Mouse (Mus musculus) intestine, postnatal 0 days (tissue): ENCODE results near the gene Chmp6. TPM values are rescaled to one million over a fixed set of nuclear protein-coding genes. Genes with fewer than 3 reads are reported as not detected.

Experiments used
- ATAC-seq: fragments of 200-750 bp; cut with Nextera tagmentation; 2 replicates; pipeline ENCODE4 v1.8.0; 2017; ENCODE audit warnings: mild to moderate bottlenecking, moderate TSS enrichment, moderate library complexity
- H3K27ac ChIP-seq: fragments of 300-500 bp; sonication (generic); 2 replicates; pipeline ENCODE4 v1.5.1; 2014; ENCODE audit warnings: mild to moderate bottlenecking, low read depth, low read length, moderate library complexity
- H3K27me3 ChIP-seq: fragments of 300-500 bp; sonication (generic); replicated peaks from 2 replicates; pipeline ENCODE4 v1.6.1; 2014; ENCODE audit warnings: low read length, mixed read lengths; ENCODE audit not compliant: control insufficient read depth, insufficient read depth
- H3K36me3 ChIP-seq: fragments of 300-500 bp; sonication (generic); 2 replicates; pipeline ENCODE4 v1.6.1; 2014; ENCODE audit warnings: mild to moderate bottlenecking, moderate library complexity; ENCODE audit not compliant: control insufficient read depth, insufficient read depth
- H3K4me1 ChIP-seq: fragments of 300-500 bp; sonication (generic); replicated peaks from 2 replicates; pipeline ENCODE4 v1.6.1; 2014; ENCODE audit warnings: antibody characterized with exemption, low read length, mixed read lengths; ENCODE audit not compliant: control insufficient read depth, insufficient read depth
- H3K4me2 ChIP-seq: fragments of 300-500 bp; sonication (generic); replicated peaks from 2 replicates; pipeline ENCODE4 v1.6.1; 2014; ENCODE audit warnings: low read depth, mild to moderate bottlenecking, moderate library complexity
- H3K4me3 ChIP-seq: fragments of 300-500 bp; sonication (generic); 2 replicates; pipeline ENCODE4 v1.5.1; 2014; ENCODE audit warnings: low read depth, low read length
- H3K9ac ChIP-seq: fragments of 300-500 bp; sonication (generic); 2 replicates; pipeline ENCODE4 v1.6.1; 2014; ENCODE audit warnings: mild to moderate bottlenecking, low read depth, low read length
- H3K9me3 ChIP-seq: fragments of 300-500 bp; sonication (generic); 2 replicates; pipeline ENCODE4 v1.6.1; 2016; ENCODE audit warnings: mixed run types; ENCODE audit not compliant: control insufficient read depth
- CTCF ChIP-seq: sonication (generic); IDR thresholded peaks from 2 replicates; pipeline ENCODE4 v1.5.1; 2016; ENCODE audit warnings: low read depth, mild to moderate bottlenecking, control low read depth, antibody characterized with exemption, moderate library complexity
- WGBS: fragments of 180-500 bp; shearing (Covaris S2); extraction: QIAGEN DNeasy Blood & Tissue Kit; methylation state at CpG from one replicate; pipeline ENCODE4 v1.1.7; 2014; 5-methylcytosine and 5-hydroxymethylcytosine counted together
- polyA plus RNA-seq: library from polyadenylated mRNA; unstranded; fragments of >200 nt; fragmentation: Nextera tagmentation; extraction: Ambion mirVana; gene quantifications from 2 replicates; pipeline ENCODE4 v1.2.1, GENCODE M21; 2015

Gene Chmp6
- polyA plus RNA-seq, 1 experiment from 2014 or later, result 121 TPM

GRCm38 (mm10) chr11:119913935-119914314 is 684 bp downstream of the Chmp6 start:
- ATAC-seq, result peak; percentile 1; the same call in 1 of the 2 replicates
- H3K36me3 ChIP-seq, result peaks cover 19% of the 10 kb centered on the region
- H3K9me3 ChIP-seq, result no peaks in the 10 kb centered on the region
- TF ChIP-seq CTCF, result no peak
- WGBS, result under 1% methylated on average over 26 of the region's 26 CpGs
- H3K27me3 ChIP-seq, result no peaks in the 10 kb centered on the region
- H3K4me1 ChIP-seq, result 0 out of 2 replicates have a peak, but pooled peaks cover 3% of the 10 kb centered on the region
- H3K9ac ChIP-seq, result peak overlapping the region; percentile 95
- peak overlapping the region; percentile 82 for H3K27ac ChIP-seq
- peak overlapping the region; percentile 96 for H3K4me3 ChIP-seq
- peak overlapping the region; percentile 85 for H3K4me2 ChIP-seq

DNA sequence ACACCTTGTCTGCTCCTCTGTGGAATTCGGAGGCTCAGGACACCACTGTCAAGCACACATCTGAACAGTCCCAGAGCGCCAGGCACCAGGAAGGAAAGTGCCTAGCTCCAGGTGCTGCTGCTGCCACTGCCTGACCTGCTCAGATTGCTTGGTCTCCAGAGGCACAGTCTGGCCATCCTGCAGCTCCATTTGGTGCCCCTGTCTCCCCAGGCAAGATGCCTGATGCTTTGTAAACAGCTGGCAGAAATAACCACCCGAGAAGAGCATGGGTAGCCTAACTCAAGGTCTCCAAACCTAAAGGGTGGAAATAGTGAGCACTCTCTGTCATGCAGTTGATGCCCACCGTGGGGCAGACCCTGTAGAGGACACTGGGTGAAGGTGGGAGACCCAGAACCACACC is 1.1 kb downstream of the Chmp6 start:
- peak overlapping the region; percentile 96 for H3K4me3 ChIP-seq
- H3K27me3 ChIP-seq, result no peaks in the 10 kb centered on the region
- peaks cover 24% of the 10 kb centered on the region for H3K36me3 ChIP-seq
- no peak for TF ChIP-seq CTCF
- H3K27ac ChIP-seq, result peak overlapping the region; percentile 82
- H3K9ac ChIP-seq, result peak overlapping the region; percentile 95
- no peaks in the 10 kb centered on the region for H3K9me3 ChIP-seq
- 0 out of 2 replicates have a peak, but pooled peaks cover 3% of the 10 kb centered on the region for H3K4me1 ChIP-seq
- no peak for ATAC-seq
- WGBS, result 15% methylated on average over 4 of the region's 4 CpGs
- peak overlapping the region; percentile 85 for H3K4me2 ChIP-seq

GRCm38 (mm10) chr11:119915666-119916065 is 2.4 kb downstream of the Chmp6 start:
- peak overlapping the region; percentile 90 for H3K27ac ChIP-seq
- H3K9me3 ChIP-seq, result no peaks in the 10 kb centered on the region
- TF ChIP-seq CTCF, result no peak
- 63% methylated on average over 9 of the region's 9 CpGs for WGBS
- peak overlapping the region; percentile 7; the same call in 1 of the 2 replicates for H3K9ac ChIP-seq
- H3K27me3 ChIP-seq, result no peaks in the 10 kb centered on the region
- peak overlapping the region; percentile 96; the same call in 1 of the 2 replicates for H3K4me3 ChIP-seq
- peak; percentile 8; the same call in 1 of the 2 replicates for ATAC-seq
- H3K4me2 ChIP-seq, result peak overlapping the region; percentile 85
- 0 out of 2 replicates have a peak, but pooled peaks cover 3% of the 10 kb centered on the region for H3K4me1 ChIP-seq
- H3K36me3 ChIP-seq, result peaks cover 33% of the 10 kb centered on the region

DNA sequence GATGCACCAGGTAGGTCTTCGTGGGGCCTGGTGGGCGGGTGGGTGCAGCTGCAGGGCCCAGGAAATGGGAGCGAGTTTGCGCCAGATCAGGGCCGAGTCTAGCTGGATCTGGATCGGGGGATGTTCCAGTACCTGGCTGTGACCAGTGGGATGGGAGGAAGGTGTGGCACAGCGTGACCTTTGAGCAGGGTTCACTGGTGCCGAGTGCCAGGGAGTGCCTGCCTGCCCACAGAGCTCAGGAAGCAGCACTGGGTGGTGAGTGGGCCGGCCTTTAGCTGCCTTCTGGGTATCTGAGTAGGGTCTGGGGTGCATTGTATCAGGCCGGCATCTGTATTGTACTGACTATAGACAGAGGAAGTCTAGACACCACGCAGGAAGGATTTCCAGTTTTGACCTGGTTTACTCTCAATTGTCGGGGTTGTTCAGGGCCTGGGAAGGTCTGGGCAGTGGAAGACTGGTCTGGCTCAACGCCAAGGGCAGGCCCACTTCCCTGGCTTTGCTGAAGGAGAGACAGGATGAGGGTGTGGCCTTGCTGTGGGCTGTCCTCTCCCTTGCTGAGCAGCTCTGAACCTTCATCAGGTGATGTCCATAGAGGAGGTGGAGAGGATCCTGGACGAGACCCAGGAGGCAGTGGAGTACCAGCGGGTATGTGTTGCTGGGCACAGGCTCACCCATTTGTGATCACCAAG is 3.0 kb downstream of the Chmp6 start:
- H3K4me1 ChIP-seq, result 0 out of 2 replicates have a peak, but pooled peaks cover 3% of the 10 kb centered on the region
- peak overlapping the region; percentile 96; the same call in 1 of the 2 replicates for H3K4me3 ChIP-seq
- H3K9me3 ChIP-seq, result no peaks in the 10 kb centered on the region
- H3K4me2 ChIP-seq, result peak overlapping the region; percentile 85
- no peaks in the 10 kb centered on the region for H3K27me3 ChIP-seq
- H3K36me3 ChIP-seq, result peaks cover 33% of the 10 kb centered on the region
- peak overlapping the region; percentile 90 for H3K27ac ChIP-seq
- TF ChIP-seq CTCF, result no peak
- no peak overlapping the region for H3K9ac ChIP-seq
- peak; percentile 89 for ATAC-seq
- 35% methylated on average over 15 of the region's 15 CpGs for WGBS

DNA sequence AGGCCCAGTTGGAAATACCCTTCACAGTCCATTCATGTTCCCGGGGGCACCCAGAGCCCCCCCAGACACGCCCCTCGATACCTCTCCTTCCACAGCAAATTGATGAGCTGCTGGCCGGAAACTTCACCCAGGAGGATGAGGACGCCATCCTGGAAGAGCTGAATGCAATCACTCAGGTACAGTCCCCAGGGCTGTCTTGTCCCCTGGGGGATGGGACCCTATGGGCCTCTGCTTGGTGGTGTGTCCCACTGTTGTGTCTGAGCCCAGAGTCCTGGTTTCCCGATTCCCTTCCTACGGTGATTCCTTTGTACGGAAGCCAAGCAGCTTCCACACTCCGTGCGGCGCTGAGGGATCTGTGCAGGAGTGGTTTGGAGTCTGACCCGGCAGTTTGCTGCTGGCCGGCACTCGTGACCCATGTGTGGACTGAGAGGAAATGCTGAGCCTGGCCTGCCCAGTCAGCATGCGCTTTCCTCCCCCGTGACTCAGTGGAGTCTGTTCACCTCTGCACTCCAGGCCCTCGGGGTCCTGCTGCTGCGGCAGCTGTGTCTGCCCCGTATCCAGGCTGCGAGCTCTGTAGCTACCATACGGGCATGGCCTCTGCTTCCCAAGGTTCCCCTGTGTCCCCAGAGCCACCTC is 3.7 kb downstream of the Chmp6 start:
- 81% methylated on average over 21 of the region's 21 CpGs for WGBS
- H3K9ac ChIP-seq, result 0 out of 2 replicates have a peak overlapping the region, but pooled peaks have one; percentile 28
- H3K27me3 ChIP-seq, result no peaks in the 10 kb centered on the region
- peak overlapping the region; percentile 90 for H3K27ac ChIP-seq
- TF ChIP-seq CTCF, result no peak
- H3K4me3 ChIP-seq, result 0 out of 2 replicates have a peak overlapping the region, but pooled peaks have one; percentile 96
- peak overlapping the region; percentile 85 for H3K4me2 ChIP-seq
- H3K4me1 ChIP-seq, result 0 out of 2 replicates have a peak, but pooled peaks cover 3% of the 10 kb centered on the region
- H3K9me3 ChIP-seq, result no peaks in the 10 kb centered on the region
- H3K36me3 ChIP-seq, result peaks cover 33% of the 10 kb centered on the region
- no peak for ATAC-seq

GRCm38 (mm10) chr11:119918521-119918920 is 5.3 kb downstream of the Chmp6 start:
- no peak for TF ChIP-seq CTCF
- no peak for ATAC-seq
- 91% methylated on average over 7 of the region's 7 CpGs for WGBS

More at GRCm38 (mm10) chr11:119918521-119918920, 5.3 kb downstream of the Chmp6 start:
- H3K4me2 ChIP-seq, result no peak overlapping the region
- H3K4me1 ChIP-seq, result 0 out of 2 replicates have a peak, but pooled peaks cover 3% of the 10 kb centered on the region
- H3K9me3 ChIP-seq, result no peaks in the 10 kb centered on the region
- H3K27ac ChIP-seq, result no peak overlapping the region
- no peaks in the 10 kb centered on the region for H3K27me3 ChIP-seq
- peaks cover 33% of the 10 kb centered on the region for H3K36me3 ChIP-seq
- H3K4me3 ChIP-seq, result no peak overlapping the region
- no peak overlapping the region for H3K9ac ChIP-seq
